Mouse (Mus musculus): Measurements from ENCODE around the gene Pex19. TPM values are rescaled to one million over a fixed set of nuclear protein-coding genes. Genes with fewer than 3 reads are reported as not detected.

Gene Pex19
- polyA plus RNA-seq, 1 experiment from 2014 or later, result 112 TPM

Other genes starting within 250 kb of the Pex19 start
- gene Gm10521, start 231.1 kb upstream of the Pex19 start, polyA plus RNA-seq (2015; fragmentation: Nextera tagmentation; extraction: Ambion mirVana), result 0.05 TPM in 1 of 2 replicates, not detected in the other
- 0.45 and 1.0 TPM in 2 replicates for gene Slamf6, start 209.2 kb upstream of the Pex19 start, polyA plus RNA-seq (2015; fragmentation: Nextera tagmentation; extraction: Ambion mirVana)
- 9.9 and 11.3 TPM in 2 replicates for gene Vangl2, start 98.3 kb upstream of the Pex19 start, polyA plus RNA-seq (2015; fragmentation: Nextera tagmentation; extraction: Ambion mirVana)
- not detected in 2 replicates for gene Nhlh1, start 69.2 kb upstream of the Pex19 start, polyA plus RNA-seq (2015; fragmentation: Nextera tagmentation; extraction: Ambion mirVana)
- 190 and 220 TPM in 2 replicates for gene Copa, start 44.2 kb upstream of the Pex19 start, polyA plus RNA-seq (2015; fragmentation: Nextera tagmentation; extraction: Ambion mirVana)
- 114 and 133 TPM in 2 replicates for gene Ncstn, start 44.0 kb upstream of the Pex19 start, polyA plus RNA-seq (2015; fragmentation: Nextera tagmentation; extraction: Ambion mirVana)
- gene Dcaf8, start 21.3 kb downstream of the Pex19 start, polyA plus RNA-seq (2015; fragmentation: Nextera tagmentation; extraction: Ambion mirVana), result 106 and 121 TPM in 2 replicates
- gene Pea15a, start 80.0 kb downstream of the Pex19 start, polyA plus RNA-seq (2015; fragmentation: Nextera tagmentation; extraction: Ambion mirVana), result 103 and 108 TPM in 2 replicates
- 16.2 and 17.4 TPM in 2 replicates for gene Casq1, start 93.1 kb downstream of the Pex19 start, polyA plus RNA-seq (2015; fragmentation: Nextera tagmentation; extraction: Ambion mirVana)
- gene Atp1a4, start 131.7 kb downstream of the Pex19 start, polyA plus RNA-seq (2015; fragmentation: Nextera tagmentation; extraction: Ambion mirVana), result not detected in 2 replicates
- gene Igsf8, start 134.9 kb downstream of the Pex19 start, polyA plus RNA-seq (2015; fragmentation: Nextera tagmentation; extraction: Ambion mirVana), result 44.8 and 45.0 TPM in 2 replicates
- gene Atp1a2, start 171.3 kb downstream of the Pex19 start, polyA plus RNA-seq (2015; fragmentation: Nextera tagmentation; extraction: Ambion mirVana), result 4.2 and 4.3 TPM in 2 replicates
- gene Kcnj9, start 202.6 kb downstream of the Pex19 start, polyA plus RNA-seq (2015; fragmentation: Nextera tagmentation; extraction: Ambion mirVana), result 0.05 and 0.09 TPM in 2 replicates
- 0.10 and 0.17 TPM in 2 replicates for gene Kcnj10, start 214.5 kb downstream of the Pex19 start, polyA plus RNA-seq (2015; fragmentation: Nextera tagmentation; extraction: Ambion mirVana)
- 6.1 and 6.7 TPM in 2 replicates for gene Pigm, start 249.8 kb downstream of the Pex19 start, polyA plus RNA-seq (2015; fragmentation: Nextera tagmentation; extraction: Ambion mirVana)

Measured in stomach, embryonic 15.5 days (tissue).